Mouse (Mus musculus): ENCODE measurements at regions not wholly inside any gene's neighbourhood (a gene's known extent, or its start where the extent isn't known, plus 50 kb on each side); places are given as distances from the start of the nearest gene placed in this dataset.

DNA sequence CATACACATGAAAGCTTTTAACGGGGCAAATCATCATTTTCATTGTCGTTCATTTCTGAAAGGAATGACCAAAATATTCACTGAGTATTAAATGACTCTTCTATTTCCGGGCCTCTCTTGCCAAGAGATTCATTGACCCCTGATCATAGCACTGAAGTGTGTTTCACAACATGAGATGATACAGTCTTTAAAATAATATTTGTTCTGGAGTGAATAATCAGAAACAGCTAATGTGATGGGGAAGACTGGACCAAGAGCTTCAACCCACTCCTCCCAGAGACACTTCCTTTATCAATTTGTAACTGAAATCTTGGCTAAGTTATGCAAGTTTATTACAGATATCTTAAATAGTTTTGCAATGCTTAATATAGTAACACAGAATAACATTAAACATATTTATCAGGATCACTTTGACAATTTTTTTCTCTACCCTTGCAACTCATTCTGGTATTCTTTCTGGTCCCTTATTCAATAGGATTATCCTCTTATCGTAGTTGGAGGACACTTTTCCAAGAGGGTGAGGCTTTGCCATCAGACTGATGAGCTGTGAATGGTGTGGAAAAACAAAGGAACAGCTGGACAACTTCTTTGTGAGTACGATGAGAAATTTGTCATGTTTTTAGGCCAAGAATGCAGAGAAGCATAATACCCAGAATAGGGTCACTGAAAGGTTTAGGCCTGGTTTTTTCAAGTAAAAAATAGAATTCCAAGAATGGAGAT is 149.6 kb upstream of the Sema3d start:
- no peak for DNase-seq

DNA sequence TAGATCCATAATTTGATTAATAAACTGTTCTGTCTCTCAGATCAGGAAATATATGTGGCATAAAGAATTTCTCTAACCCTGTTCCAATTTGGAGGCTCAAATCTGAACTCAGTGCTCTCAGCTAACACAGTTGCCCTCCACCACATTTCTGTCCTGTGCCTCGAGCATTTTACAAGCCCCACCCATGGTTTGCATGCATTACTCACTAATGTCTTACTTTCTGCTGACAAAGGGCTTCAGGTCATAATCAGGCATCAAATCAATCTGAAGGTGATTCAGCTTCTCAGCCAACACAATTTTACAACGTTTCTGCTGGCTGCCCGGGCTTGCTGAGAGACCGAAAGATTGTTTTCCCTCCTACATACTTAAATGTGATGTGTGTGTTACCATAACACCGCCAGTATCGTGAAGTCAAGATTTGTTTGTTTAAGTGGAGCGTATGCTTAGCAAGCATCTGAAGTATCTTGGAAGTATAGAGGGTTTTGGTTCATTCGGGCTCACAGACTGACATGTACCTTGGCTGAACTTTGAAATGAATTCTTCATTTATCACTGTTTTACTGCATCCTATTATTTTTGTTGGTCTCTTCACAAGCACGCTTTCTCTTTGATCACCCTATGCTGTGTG is 139.9 kb upstream of the Sema3d start:
- DNase-seq, result no peak

DNA sequence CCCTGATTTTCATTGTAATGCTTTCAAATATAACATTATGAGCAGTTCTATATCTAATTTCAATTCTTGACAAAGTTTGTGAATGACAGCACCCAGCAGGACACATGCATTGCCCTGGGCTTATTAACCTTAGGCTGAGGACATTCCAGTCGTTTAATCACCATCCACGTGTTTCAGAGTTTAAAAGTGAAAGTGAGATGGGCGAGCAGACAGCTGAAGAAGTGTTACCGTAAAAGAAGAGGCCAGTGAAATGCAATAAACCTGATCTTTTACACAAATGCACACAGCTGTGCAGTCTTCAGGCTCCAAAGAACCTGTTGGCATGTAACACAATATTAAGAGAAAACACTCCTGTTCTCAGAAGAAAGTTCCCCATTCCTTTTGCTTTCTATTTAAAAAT is 89.5 kb upstream of the Sema3d start:
- DNase-seq, result no peak

DNA sequence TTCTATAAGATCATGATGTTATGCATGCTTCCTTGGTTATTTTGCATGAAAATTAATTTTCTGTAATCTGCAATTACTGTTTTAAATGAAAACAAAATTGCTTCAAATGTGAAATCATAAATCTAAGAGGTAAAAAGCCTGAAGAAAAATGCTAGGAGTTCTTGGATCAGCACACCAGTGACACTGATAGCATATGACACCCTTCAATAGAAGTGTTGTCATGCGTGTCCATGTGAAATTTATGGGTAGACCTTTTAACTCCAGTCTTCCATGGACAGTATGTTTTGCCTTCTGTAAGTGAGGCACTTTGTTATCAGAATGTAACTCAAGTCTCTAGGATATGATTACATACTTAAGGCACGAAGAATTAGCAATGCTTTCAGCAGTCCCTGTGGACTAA is 85.9 kb upstream of the Sema3d start:
- DNase-seq, result no peak

DNA sequence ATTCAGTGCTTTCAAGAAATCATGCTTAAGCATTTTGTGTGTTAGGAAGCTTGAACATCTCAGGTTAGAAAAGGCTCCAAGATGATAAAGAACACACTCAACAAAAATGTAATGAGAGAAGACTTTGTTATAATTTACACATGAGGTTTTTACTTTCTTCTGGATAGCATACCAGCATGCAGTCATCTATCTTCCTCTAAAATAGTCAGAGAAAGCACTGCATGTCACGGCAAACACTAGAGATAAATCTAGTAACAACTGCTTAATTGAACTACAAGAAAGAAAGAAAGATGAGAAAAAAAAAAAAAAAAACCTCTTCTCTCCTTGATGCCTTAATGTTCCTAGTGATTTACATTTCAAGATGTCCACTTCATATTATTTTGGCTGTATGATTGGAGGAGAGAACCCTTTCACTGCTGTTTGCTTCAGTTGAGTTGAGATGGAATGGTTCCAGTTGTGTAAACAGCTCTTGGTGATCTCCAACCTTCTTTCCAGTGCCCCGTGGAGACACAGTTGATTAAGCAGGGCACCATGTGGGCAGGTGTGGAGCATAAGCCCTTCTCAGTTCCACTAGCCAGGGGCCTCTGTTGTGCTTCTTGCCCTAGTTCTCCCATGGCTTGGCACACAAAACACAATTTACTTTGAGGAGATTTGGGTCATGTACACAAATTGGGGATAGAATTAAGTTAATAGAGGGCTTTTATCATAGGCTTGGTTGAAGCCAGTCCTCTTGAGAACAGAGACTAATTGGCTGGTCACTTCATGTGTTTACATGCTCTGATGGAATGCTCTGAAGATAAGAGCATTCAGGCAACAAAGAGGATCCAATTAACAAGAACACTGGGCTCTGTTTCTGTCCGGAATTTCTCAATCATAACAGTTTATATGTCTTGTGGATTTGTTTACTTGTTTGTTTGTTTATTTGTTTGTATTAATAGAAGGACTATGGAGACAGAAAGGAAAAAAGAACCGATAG is 81.1 kb upstream of the Sema3d start:
- DNase-seq, result no peak

DNA sequence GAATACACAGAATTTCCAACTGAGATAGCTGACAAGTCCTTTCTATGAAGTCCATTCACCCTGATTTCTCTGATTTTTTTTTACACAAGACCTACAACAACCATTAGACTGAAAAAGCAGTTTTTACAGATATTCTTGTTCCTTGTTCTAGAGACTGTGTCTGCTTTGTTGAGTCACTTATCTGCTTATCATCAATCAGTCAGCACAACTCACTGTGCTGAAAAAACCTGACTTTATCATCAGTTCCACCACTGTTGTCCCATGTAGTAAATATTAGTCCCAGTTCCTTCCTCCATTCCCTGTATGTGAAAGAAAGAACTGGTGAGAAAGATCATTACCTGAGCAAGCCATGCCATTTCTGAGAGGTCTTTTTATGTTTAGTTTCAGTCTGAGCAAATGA is 73.8 kb upstream of the Sema3d start:
- DNase-seq, result no peak

DNA sequence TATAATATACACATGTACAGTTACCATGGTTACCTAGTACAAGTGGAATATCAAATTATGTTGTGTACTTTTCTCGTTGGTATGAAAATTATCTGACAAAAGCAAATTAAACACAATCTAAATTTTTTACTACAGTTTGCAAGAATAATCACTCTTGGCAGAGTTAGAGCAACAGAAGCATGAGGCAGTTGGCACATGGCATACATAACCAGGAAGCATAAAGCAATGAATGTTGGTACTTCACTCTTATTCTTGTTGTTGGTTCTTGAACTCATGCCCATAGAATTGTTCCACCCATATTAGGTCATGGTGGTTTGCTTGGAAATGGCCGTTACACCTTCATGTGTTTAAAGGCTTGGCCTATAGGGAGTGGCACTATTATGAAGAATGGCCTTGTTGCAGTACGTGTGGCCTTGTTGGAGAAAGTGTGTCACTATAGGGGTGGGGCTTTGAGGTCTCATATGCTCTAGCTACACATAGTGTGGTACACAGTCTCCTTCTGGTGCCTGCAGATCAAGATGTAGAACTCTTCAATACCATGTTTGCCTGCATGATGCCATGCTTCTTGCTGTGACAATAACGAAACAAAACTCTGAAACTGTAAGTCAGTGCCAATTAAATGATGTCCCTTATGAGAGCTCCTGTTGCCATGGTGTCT is 50.4 kb upstream of the Sema3d start:
- DNase-seq, result no peak

Data from kidney, postnatal 14 days (tissue).